Mouse (Mus musculus): ENCODE results near the gene Clca1. TPM values are rescaled to one million over a fixed set of nuclear protein-coding genes. Genes with fewer than 3 reads are reported as not detected.

Clca1 gene
- polyA plus RNA-seq, 1 experiment: not detected

DNA sequence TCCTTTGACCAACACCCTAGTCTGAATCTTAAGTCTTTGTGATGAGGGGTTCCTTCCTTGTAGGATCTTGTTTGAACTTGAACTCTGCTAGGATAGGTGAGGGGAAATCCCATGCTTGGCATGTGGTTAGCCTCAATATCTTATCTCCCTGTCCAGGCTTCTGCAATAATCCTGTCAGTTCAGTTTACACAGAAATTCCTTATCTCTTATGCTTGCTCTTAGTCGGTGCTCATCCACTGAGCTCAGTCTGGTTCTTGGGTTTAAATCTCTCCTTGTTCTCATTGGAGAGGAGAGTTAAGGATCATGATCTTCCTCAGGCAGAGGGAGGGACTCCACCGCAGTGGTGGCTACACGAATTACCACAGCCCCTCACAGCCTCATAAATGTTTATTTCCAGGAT, 17.2 kb upstream of the Clca1 start:
- Histone ChIP-seq H3K27me3 (ENCODE audit: control insufficient read depth, insufficient read depth, insufficient read length) (no peaks in the 10 kb centered on the region), H3ac (ENCODE audit: control insufficient read depth, insufficient read length, low read depth) (no peak overlapping the region), H3K79me2 (ENCODE audit: control insufficient read depth, insufficient read depth) (no peaks in the 10 kb centered on the region), H3K4me3 (ENCODE audit: insufficient read depth, poor library complexity, severe bottlenecking) (no peak overlapping the region), H3K79me3 (ENCODE audit: low read depth) (no peaks in the 10 kb centered on the region), H3K36me3 (ENCODE audit: control insufficient read depth, insufficient read depth) (no peaks in the 10 kb centered on the region)
- TF ChIP-seq MYOG (IDR thresholded peaks at IDR 0.05; ENCODE audit: control insufficient read depth, extremely low read depth, insufficient read length) (no peak), MAX (IDR thresholded peaks at IDR 0.05) (no peak), MYOD1 (IDR thresholded peaks at IDR 0.05; ENCODE audit: control insufficient read depth, insufficient read length, low read depth) (no peak), CTCF (IDR thresholded peaks at IDR 0.05; ENCODE audit: control insufficient read depth, insufficient read depth, insufficient read length) (no peak), CEBPB (IDR thresholded peaks at IDR 0.05; ENCODE audit: low read depth) (no peak), USF1 (IDR thresholded peaks at IDR 0.05; ENCODE audit: low read depth) (no peak), FOSL1 (IDR thresholded peaks at IDR 0.05; ENCODE audit: insufficient read depth, low read length, poor library complexity, severe bottlenecking) (no peak)

DNA sequence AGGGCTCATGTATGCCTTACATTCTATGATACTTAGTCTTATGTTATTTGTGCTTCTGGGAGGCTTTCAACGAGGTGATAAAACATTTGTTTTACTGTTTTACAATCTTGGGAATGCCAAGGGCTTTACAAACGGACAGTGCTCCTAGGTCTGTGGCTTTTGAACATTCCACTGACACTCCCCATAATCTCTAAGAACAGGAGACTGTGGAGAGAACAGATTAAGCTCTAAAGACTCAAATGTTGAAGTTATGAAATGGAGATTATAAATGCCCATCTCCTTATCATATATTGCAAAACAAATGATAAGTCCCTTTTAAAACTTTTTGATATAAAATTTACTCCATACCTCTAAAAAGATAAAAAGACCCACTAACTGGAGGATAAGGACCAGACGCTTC, 6.2 kb upstream of the Clca1 start:
- TF ChIP-seq CTCF (IDR thresholded peaks at IDR 0.05; ENCODE audit: control insufficient read depth, insufficient read depth, insufficient read length) (no peak), FOSL1 (IDR thresholded peaks at IDR 0.05; ENCODE audit: insufficient read depth, low read length, poor library complexity, severe bottlenecking) (no peak), MYOD1 (IDR thresholded peaks at IDR 0.05; ENCODE audit: control insufficient read depth, insufficient read length, low read depth) (no peak)
- H3K27me3 ChIP-seq (ENCODE audit: control insufficient read depth, insufficient read depth, insufficient read length): no peaks in the 10 kb centered on the region
- H3K4me3 ChIP-seq (ENCODE audit: insufficient read depth, poor library complexity, severe bottlenecking): no peak overlapping the region
- no peaks in the 10 kb centered on the region for H3K79me2 ChIP-seq (ENCODE audit: control insufficient read depth, insufficient read depth)
- no peaks in the 10 kb centered on the region for H3K79me3 ChIP-seq (ENCODE audit: low read depth)
- H3ac ChIP-seq (ENCODE audit: control insufficient read depth, insufficient read length, low read depth): no peak overlapping the region
- H3K36me3 ChIP-seq (ENCODE audit: control insufficient read depth, insufficient read depth): no peaks in the 10 kb centered on the region

DNA sequence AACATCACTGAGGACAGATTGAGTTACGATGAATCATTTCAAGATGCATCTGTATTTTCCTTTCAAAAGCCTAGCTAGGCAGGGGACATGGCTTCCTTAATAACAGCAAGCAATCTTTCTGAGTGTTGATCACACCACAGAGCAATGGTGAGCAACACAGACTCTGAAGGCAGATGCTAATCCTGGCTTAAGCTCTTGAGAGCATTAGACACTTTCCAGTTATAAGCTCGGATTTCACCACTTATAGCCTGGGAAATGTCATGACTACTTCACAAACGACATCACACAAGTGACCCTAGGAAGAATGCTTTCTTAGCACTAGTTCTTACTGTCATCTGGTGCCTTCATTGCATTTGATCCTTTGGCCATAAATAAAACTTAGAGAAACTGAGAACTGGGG, 4.5 kb downstream of the Clca1 start:
- TF ChIP-seq CTCF (IDR thresholded peaks at IDR 0.05; ENCODE audit: control insufficient read depth, insufficient read depth, insufficient read length): no peak
- no peak for TF ChIP-seq FOSL1 (IDR thresholded peaks at IDR 0.05; ENCODE audit: insufficient read depth, low read length, poor library complexity, severe bottlenecking)
- no peak for TF ChIP-seq USF1 (IDR thresholded peaks at IDR 0.05; ENCODE audit: low read depth)
- no peak for TF ChIP-seq MYOD1 (IDR thresholded peaks at IDR 0.05; ENCODE audit: control insufficient read depth, insufficient read length, low read depth)
- no peak for TF ChIP-seq MAX (IDR thresholded peaks at IDR 0.05)
- no peak for TF ChIP-seq CEBPB (IDR thresholded peaks at IDR 0.05; ENCODE audit: low read depth)
- TF ChIP-seq MYOG (IDR thresholded peaks at IDR 0.05; ENCODE audit: control insufficient read depth, extremely low read depth, insufficient read length): no peak
- no peak overlapping the region for H3K4me3 ChIP-seq (ENCODE audit: insufficient read depth, poor library complexity, severe bottlenecking)
- no peaks in the 10 kb centered on the region for H3K36me3 ChIP-seq (ENCODE audit: control insufficient read depth, insufficient read depth)
- no peaks in the 10 kb centered on the region for H3K79me2 ChIP-seq (ENCODE audit: control insufficient read depth, insufficient read depth)
- no peak overlapping the region for H3ac ChIP-seq (ENCODE audit: control insufficient read depth, insufficient read length, low read depth)
- no peaks in the 10 kb centered on the region for H3K79me3 ChIP-seq (ENCODE audit: low read depth)
- H3K27me3 ChIP-seq (ENCODE audit: control insufficient read depth, insufficient read depth, insufficient read length): no peaks in the 10 kb centered on the region

DNA sequence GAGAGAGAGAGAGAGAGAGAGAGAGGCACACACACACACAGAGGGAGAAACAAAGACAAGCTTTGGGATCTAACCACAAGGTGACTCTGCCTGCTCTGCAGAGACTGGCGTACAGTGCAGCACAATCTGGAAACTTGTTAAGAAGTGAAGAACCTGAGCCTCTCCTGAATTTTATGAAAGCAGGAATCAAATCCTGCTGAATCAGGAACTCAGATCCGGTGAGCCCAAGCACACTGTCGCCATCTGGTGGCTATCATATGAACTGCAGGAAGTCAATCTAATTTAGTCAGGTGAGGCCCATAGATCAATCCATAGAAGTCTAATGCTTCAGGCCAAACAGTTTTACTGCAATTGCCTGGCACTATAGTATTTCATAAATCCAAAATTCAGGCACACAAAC, 5.8 kb downstream of the Clca1 start:
- TF ChIP-seq CTCF (IDR thresholded peaks at IDR 0.05; ENCODE audit: control insufficient read depth, insufficient read depth, insufficient read length): peak; percentile 49
- no peak for TF ChIP-seq MYOD1 (IDR thresholded peaks at IDR 0.05; ENCODE audit: control insufficient read depth, insufficient read length, low read depth)
- H3K36me3 ChIP-seq (ENCODE audit: control insufficient read depth, insufficient read depth): no peaks in the 10 kb centered on the region
- H3K27me3 ChIP-seq (ENCODE audit: control insufficient read depth, insufficient read depth, insufficient read length): no peaks in the 10 kb centered on the region
- H3K4me3 ChIP-seq (ENCODE audit: insufficient read depth, poor library complexity, severe bottlenecking): no peak overlapping the region
- H3ac ChIP-seq (ENCODE audit: control insufficient read depth, insufficient read length, low read depth): no peak overlapping the region
- H3K79me3 ChIP-seq (ENCODE audit: low read depth): no peaks in the 10 kb centered on the region
- H3K79me2 ChIP-seq (ENCODE audit: control insufficient read depth, insufficient read depth): no peaks in the 10 kb centered on the region

DNA sequence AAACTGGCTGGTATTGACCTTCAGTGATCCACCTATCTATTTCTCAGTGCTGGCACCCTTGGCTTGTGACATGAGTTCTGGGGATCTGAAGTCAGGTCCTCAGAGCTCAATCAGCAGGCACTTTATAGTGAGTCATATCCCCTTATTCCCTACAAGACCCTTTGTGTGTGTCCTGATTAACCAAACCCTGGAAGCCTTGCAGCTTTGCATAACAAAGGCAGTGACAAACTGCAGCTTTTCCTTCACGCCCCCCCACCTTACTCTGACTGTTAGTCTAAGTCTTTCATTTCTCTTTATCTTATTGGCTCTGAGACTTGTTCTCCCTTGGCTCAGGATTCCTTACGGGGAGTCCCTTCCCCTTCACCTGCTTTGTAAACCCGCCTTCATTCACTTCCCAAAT, 14.8 kb downstream of the Clca1 start:
- Histone ChIP-seq H3K79me2 (ENCODE audit: control insufficient read depth, insufficient read depth) (no peaks in the 10 kb centered on the region), H3K36me3 (ENCODE audit: control insufficient read depth, insufficient read depth) (no peaks in the 10 kb centered on the region), H3K79me3 (ENCODE audit: low read depth) (no peaks in the 10 kb centered on the region), H3ac (ENCODE audit: control insufficient read depth, insufficient read length, low read depth) (no peak overlapping the region), H3K4me3 (ENCODE audit: insufficient read depth, poor library complexity, severe bottlenecking) (no peak overlapping the region), H3K27me3 (ENCODE audit: control insufficient read depth, insufficient read depth, insufficient read length) (no peaks in the 10 kb centered on the region)
- TF ChIP-seq CTCF (IDR thresholded peaks at IDR 0.05; ENCODE audit: control insufficient read depth, insufficient read depth, insufficient read length) (no peak), USF1 (IDR thresholded peaks at IDR 0.05; ENCODE audit: low read depth) (no peak), CEBPB (IDR thresholded peaks at IDR 0.05; ENCODE audit: low read depth) (no peak), FOSL1 (IDR thresholded peaks at IDR 0.05; ENCODE audit: insufficient read depth, low read length, poor library complexity, severe bottlenecking) (no peak), MAX (IDR thresholded peaks at IDR 0.05) (no peak), MYOD1 (IDR thresholded peaks at IDR 0.05; ENCODE audit: control insufficient read depth, insufficient read length, low read depth) (no peak), MYOG (IDR thresholded peaks at IDR 0.05; ENCODE audit: control insufficient read depth, extremely low read depth, insufficient read length) (no peak)

DNA sequence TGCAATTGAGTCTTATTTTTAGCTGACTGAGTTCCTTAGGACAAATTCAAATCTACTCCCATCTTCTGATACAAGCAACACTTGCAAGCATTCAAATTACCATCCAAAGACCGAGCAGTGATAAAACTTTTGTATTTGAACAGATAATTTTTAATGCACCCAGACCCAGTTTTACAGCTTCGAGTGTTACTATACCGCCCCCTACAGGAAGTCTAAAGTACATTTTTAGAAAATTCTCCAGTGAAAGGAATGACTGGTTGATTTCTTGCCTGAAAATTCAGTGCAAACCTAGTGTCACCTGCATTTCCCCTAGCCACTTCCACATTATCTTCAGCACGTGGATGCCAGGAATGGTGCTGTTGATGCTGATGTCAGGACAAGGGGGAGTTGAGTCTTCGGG, 28.2 kb downstream of the Clca1 start:
- H3K79me2 ChIP-seq (ENCODE audit: control insufficient read depth, insufficient read depth): no peaks in the 10 kb centered on the region
- TF ChIP-seq MYOG (IDR thresholded peaks at IDR 0.05; ENCODE audit: control insufficient read depth, extremely low read depth, insufficient read length): no peak
- no peak for TF ChIP-seq CEBPB (IDR thresholded peaks at IDR 0.05; ENCODE audit: low read depth)
- TF ChIP-seq USF1 (IDR thresholded peaks at IDR 0.05; ENCODE audit: low read depth): no peak
- TF ChIP-seq CTCF (IDR thresholded peaks at IDR 0.05; ENCODE audit: control insufficient read depth, insufficient read depth, insufficient read length): no peak
- TF ChIP-seq MYOD1 (IDR thresholded peaks at IDR 0.05; ENCODE audit: control insufficient read depth, insufficient read length, low read depth): no peak
- no peak for TF ChIP-seq MAX (IDR thresholded peaks at IDR 0.05)
- TF ChIP-seq FOSL1 (IDR thresholded peaks at IDR 0.05; ENCODE audit: insufficient read depth, low read length, poor library complexity, severe bottlenecking): no peak
- no peak overlapping the region for H3ac ChIP-seq (ENCODE audit: control insufficient read depth, insufficient read length, low read depth)
- H3K36me3 ChIP-seq (ENCODE audit: control insufficient read depth, insufficient read depth): no peaks in the 10 kb centered on the region
- H3K27me3 ChIP-seq (ENCODE audit: control insufficient read depth, insufficient read depth, insufficient read length): no peaks in the 10 kb centered on the region
- H3K79me3 ChIP-seq (ENCODE audit: low read depth): no peaks in the 10 kb centered on the region
- no peak overlapping the region for H3K4me3 ChIP-seq (ENCODE audit: insufficient read depth, poor library complexity, severe bottlenecking)

All from C2C12 (cell line).